Mouse (Mus musculus): ENCODE results near the gene Thbs2. TPM values are rescaled to one million over a fixed set of nuclear protein-coding genes. Genes with fewer than 3 reads are reported as not detected.

The Thbs2 gene
- polyA plus RNA-seq, 1 experiment from 2014 or later: 21.4 TPM

- WGBS: 75% methylated on average over 5 of the region's 5 CpGs
- no peaks in the 10 kb centered on the region for H3K4me1 ChIP-seq (replicated peaks; ENCODE audit: control insufficient read depth, insufficient read depth)
Observed at GRCm38 (mm10) chr17:14663366-14663765, 30.7 kb downstream of the Thbs2 start.

GRCm38 (mm10) chr17:14662409-14662808 lies 31.6 kb downstream of the Thbs2 start:
- Histone ChIP-seq H3K9ac (ENCODE audit: low read length) (no peak overlapping the region), H3K27ac (replicated peaks) (no peak overlapping the region), H3K4me1 (replicated peaks; ENCODE audit: control insufficient read depth, insufficient read depth) (no peaks in the 10 kb centered on the region), H3K27me3 (ENCODE audit: control insufficient read depth, insufficient read depth, low read length) (no peaks in the 10 kb centered on the region), H3K4me3 (ENCODE audit: low read depth, low read length) (no peak overlapping the region), H3K9me3 (ENCODE audit: control insufficient read depth, low read length) (no peaks in the 10 kb centered on the region), H3K36me3 (ENCODE audit: control insufficient read depth, insufficient read depth, low read length) (no peaks in the 10 kb centered on the region), H3K4me2 (replicated peaks; ENCODE audit: low read depth) (no peak overlapping the region)
- no peak for DNase-seq (ENCODE audit: low spot score)
- 53% methylated on average over 6 of the region's 6 CpGs for WGBS
- peak; percentile 18; the same call in 1 of the 2 replicates for ATAC-seq (ENCODE audit: low FRiP score, low TSS enrichment)
- TF ChIP-seq CTCF (IDR thresholded peaks at IDR 0.05; ENCODE audit: low read depth) (no peak), EP300 (optimal IDR thresholded peaks at IDR 0.05) (no peak)

More at GRCm38 (mm10) chr17:14663366-14663765, 30.7 kb downstream of the Thbs2 start:
- TF ChIP-seq CTCF (IDR thresholded peaks at IDR 0.05; ENCODE audit: low read depth) (no peak), EP300 (optimal IDR thresholded peaks at IDR 0.05) (no peak)
- Histone ChIP-seq H3K4me3 (ENCODE audit: low read depth, low read length) (no peak overlapping the region), H3K36me3 (ENCODE audit: control insufficient read depth, insufficient read depth, low read length) (no peaks in the 10 kb centered on the region; the same call in 1 of the 2 replicates), H3K27me3 (ENCODE audit: control insufficient read depth, insufficient read depth, low read length) (no peaks in the 10 kb centered on the region), H3K9me3 (ENCODE audit: control insufficient read depth, low read length) (no peaks in the 10 kb centered on the region), H3K4me2 (replicated peaks; ENCODE audit: low read depth) (no peak overlapping the region), H3K9ac (ENCODE audit: low read length) (no peak overlapping the region), H3K27ac (replicated peaks) (no peak overlapping the region)
- DNase-seq (ENCODE audit: low spot score) (no peak), ATAC-seq (ENCODE audit: low FRiP score, low TSS enrichment) (no peak)

- no peak overlapping the region for H3K9ac ChIP-seq (ENCODE audit: low read length)
- no peaks in the 10 kb centered on the region for H3K27me3 ChIP-seq (ENCODE audit: control insufficient read depth, insufficient read depth, low read length)
- no peak overlapping the region for H3K4me2 ChIP-seq (replicated peaks; ENCODE audit: low read depth)
- H3K36me3 ChIP-seq (ENCODE audit: control insufficient read depth, insufficient read depth, low read length): no peaks in the 10 kb centered on the region
- no peaks in the 10 kb centered on the region for H3K4me1 ChIP-seq (replicated peaks; ENCODE audit: control insufficient read depth, insufficient read depth)
- 43% methylated on average over 4 of the region's 4 CpGs for WGBS
- ATAC-seq (ENCODE audit: low FRiP score, low TSS enrichment): no peak; the same call in 1 of the 2 replicates
- no peaks in the 10 kb centered on the region for H3K9me3 ChIP-seq (ENCODE audit: control insufficient read depth, low read length)
- no peak for DNase-seq (ENCODE audit: low spot score)
- no peak overlapping the region for H3K27ac ChIP-seq (replicated peaks)
- TF ChIP-seq CTCF (IDR thresholded peaks at IDR 0.05; ENCODE audit: low read depth) (no peak), EP300 (optimal IDR thresholded peaks at IDR 0.05) (no peak)
- H3K4me3 ChIP-seq (ENCODE audit: low read depth, low read length): no peak overlapping the region
Observed at GRCm38 (mm10) chr17:14659746-14660145, 34.3 kb downstream of the Thbs2 start.

GRCm38 (mm10) chr17:14658123-14658522 lies 35.9 kb downstream of the Thbs2 start:
- Histone ChIP-seq H3K4me1 (replicated peaks; ENCODE audit: control insufficient read depth, insufficient read depth) (no peaks in the 10 kb centered on the region), H3K4me3 (ENCODE audit: low read depth, low read length) (no peak overlapping the region), H3K36me3 (ENCODE audit: control insufficient read depth, insufficient read depth, low read length) (no peaks in the 10 kb centered on the region), H3K4me2 (replicated peaks; ENCODE audit: low read depth) (no peak overlapping the region), H3K9me3 (ENCODE audit: control insufficient read depth, low read length) (no peaks in the 10 kb centered on the region), H3K9ac (ENCODE audit: low read length) (no peak overlapping the region), H3K27ac (replicated peaks) (no peak overlapping the region), H3K27me3 (ENCODE audit: control insufficient read depth, insufficient read depth, low read length) (no peaks in the 10 kb centered on the region)
- no peak for ATAC-seq (ENCODE audit: low FRiP score, low TSS enrichment)
- WGBS: 87% methylated on average over 2 of the region's 2 CpGs
- DNase-seq (ENCODE audit: low spot score): no peak
- TF ChIP-seq EP300 (optimal IDR thresholded peaks at IDR 0.05): no peak
- TF ChIP-seq CTCF (IDR thresholded peaks at IDR 0.05; ENCODE audit: low read depth): no peak

- H3K9ac ChIP-seq (ENCODE audit: low read length): no peak overlapping the region
- no peaks in the 10 kb centered on the region for H3K9me3 ChIP-seq (ENCODE audit: control insufficient read depth, low read length)
- H3K4me3 ChIP-seq (ENCODE audit: low read depth, low read length): no peak overlapping the region
- H3K36me3 ChIP-seq (ENCODE audit: control insufficient read depth, insufficient read depth, low read length): no peaks in the 10 kb centered on the region
- no peaks in the 10 kb centered on the region for H3K27me3 ChIP-seq (ENCODE audit: control insufficient read depth, insufficient read depth, low read length)
- TF ChIP-seq EP300 (optimal IDR thresholded peaks at IDR 0.05) (no peak), CTCF (IDR thresholded peaks at IDR 0.05; ENCODE audit: low read depth) (no peak)
- no peak overlapping the region for H3K4me2 ChIP-seq (replicated peaks; ENCODE audit: low read depth)
- ATAC-seq (ENCODE audit: low FRiP score, low TSS enrichment) (no peak), DNase-seq (ENCODE audit: low spot score) (no peak)
- H3K4me1 ChIP-seq (replicated peaks; ENCODE audit: control insufficient read depth, insufficient read depth): no peaks in the 10 kb centered on the region
- H3K27ac ChIP-seq (replicated peaks): no peak overlapping the region
Observed at GRCm38 (mm10) chr17:14657123-14657522, 36.9 kb downstream of the Thbs2 start.

GRCm38 (mm10) chr17:14654981-14655380 lies 39.1 kb downstream of the Thbs2 start:
- ATAC-seq (ENCODE audit: low FRiP score, low TSS enrichment) (peak; percentile 51; the same call in 1 of the 2 replicates), DNase-seq (ENCODE audit: low spot score) (no peak)
- WGBS: 52% methylated on average over 3 of the region's 3 CpGs
- no peaks in the 10 kb centered on the region for H3K9me3 ChIP-seq (ENCODE audit: control insufficient read depth, low read length)
- H3K36me3 ChIP-seq (ENCODE audit: control insufficient read depth, insufficient read depth, low read length): no peaks in the 10 kb centered on the region
- H3K4me1 ChIP-seq (replicated peaks; ENCODE audit: control insufficient read depth, insufficient read depth): no peaks in the 10 kb centered on the region
- no peak for TF ChIP-seq CTCF (IDR thresholded peaks at IDR 0.05; ENCODE audit: low read depth)
- TF ChIP-seq EP300 (optimal IDR thresholded peaks at IDR 0.05): no peak
- no peak overlapping the region for H3K9ac ChIP-seq (ENCODE audit: low read length)
- no peaks in the 10 kb centered on the region for H3K27me3 ChIP-seq (ENCODE audit: control insufficient read depth, insufficient read depth, low read length)
- H3K4me3 ChIP-seq (ENCODE audit: low read depth, low read length): no peak overlapping the region
- H3K4me2 ChIP-seq (replicated peaks; ENCODE audit: low read depth): no peak overlapping the region
- H3K27ac ChIP-seq (replicated peaks): peak overlapping the region; percentile 13; the same call in 1 of the 2 replicates

All from stomach, postnatal 0 days (tissue).